Mouse (Mus musculus) cortical plate, adult 2 months (tissue): ENCODE measurements around the gene Mymk.

Source experiments
- CTCF ChIP-seq: fragments of 200-500 bp; IDR thresholded peaks from 2 replicates; pipeline ENCODE4 v1.5.1; 2011; ENCODE audit warnings: mild to moderate bottlenecking, control low read depth, low read length; ENCODE audit not compliant: insufficient read depth; ENCODE audit errors: extremely low read depth
- POLR2A ChIP-seq: fragments of 200-500 bp; IDR thresholded peaks from 2 replicates; pipeline ENCODE4 v1.6.1; 2011; ENCODE audit warnings: mild to moderate bottlenecking, low read length, control low read depth; ENCODE audit not compliant: insufficient read depth; ENCODE audit errors: extremely low read depth

- TF ChIP-seq POLR2A (no peak), CTCF (no peak)
Measured at GRCm38 (mm10) chr2:27120241-27120641, 48.3 kb upstream of the Mymk start.
